Mouse (Mus musculus) retina, postnatal 1 day (tissue): Measurements from ENCODE around the gene Spata25.

ENCODE experiments used
- DNase-seq: peaks from one replicate; pipeline ENCODE4 v3.0.0-alpha.2; 2012

Spata25 gene

DNA sequence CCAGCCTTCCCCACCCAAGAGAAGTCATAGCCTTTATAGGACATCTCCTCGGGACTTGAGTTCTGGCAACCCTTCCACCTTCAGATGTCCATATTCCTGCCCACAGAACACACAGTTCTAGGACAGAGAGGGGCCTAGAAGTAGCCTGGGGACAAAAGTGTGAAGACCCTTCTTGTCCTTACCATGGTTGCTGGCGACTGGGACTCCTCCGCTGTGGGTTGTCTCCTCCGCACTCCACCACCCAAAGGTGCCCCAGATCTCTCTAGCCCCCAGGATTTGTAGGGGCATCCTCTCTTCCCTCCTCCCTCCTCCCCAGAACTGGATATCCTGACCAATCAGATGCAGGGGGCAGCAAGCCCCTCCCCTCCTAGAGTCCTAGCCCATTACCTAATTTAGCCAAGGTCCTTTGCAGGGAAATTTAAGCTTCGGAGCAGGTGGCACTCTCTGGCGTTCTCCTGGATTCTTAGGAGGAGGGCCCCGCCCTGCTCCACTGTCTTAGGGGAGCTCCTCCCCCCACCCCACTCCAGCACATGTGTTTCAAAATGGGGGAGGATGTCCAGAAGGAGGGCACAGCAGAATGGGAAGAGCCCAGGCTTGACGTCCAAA lies 48.8 kb downstream of the Spata25 start, which contains the start of gene Tnnc2:
Gene Tnnc2, minus strand, starts transcription at position 487 of the 606 bp plus-strand sequence.
- DNase-seq, result no peak

DNA sequence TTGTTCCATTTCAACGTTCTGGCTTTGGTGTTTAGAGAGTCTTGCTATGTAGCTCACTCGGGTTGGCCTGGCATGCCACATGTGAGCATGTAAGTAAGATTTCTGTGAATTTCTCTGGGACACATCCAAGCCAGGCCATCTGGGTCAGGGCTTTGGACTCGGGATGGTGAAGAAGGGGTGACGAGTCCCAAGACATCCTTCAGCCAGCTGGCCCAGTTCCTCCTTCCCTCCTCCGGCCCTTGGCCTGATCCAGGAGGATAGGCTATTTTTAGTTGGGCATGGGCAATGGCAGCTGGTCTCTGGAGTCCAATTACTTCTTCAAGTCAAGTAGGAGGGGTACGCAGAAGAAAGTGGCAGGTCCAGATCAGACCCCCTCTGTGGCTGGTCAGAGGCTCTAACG lies 49.5 kb downstream of the Spata25 start:
- no peak for DNase-seq

DNA sequence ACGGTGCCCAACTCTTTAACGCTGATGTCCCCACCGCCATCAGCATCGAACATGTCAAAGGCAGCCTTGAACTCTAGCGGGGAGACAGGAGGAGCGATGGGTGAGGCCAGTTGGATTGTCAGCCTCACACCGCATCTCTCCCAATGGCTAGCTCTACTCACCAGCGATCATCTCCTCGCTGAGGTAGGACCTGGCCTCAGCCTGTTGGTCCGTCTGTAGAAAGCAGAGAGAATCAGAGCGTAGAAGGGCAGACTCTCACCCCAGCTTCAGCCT lies 50.4 kb downstream of the Spata25 start:
- no peak for DNase-seq

DNA sequence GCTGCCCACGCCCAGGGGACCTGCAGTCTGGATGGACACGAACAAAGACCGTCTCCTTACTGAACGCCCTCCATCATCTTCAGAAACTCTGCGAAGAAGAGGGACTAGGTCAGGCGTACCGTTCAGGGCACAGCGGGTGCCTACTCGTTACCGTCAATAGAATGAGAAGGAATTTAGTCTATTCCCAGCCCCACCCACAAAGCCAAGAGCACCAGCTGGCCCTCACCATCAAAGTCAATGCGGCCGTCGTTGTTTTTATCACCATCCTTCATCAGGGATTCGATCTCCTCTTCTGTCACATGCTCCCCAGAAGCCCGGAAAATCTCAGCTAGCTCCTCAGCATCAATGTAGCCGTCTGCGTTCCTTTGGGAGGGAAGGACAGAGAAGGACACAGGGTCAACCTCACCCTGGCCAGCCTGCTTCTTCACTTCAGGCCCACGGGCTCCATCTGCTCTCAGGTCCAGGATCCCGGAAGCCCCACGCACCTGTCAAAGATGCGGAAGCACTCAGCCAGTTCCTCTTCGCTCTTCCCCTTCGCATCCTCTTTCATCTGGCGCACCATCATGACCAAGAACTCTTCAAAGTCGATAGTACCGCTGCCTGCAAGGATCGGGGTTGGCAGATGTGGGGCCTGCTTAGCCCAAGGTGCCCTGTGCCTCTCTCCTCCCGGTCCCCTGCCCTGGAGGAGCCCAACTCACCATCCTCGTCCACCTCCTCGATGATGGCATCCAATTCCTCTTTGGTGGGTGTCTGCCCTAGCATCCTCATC lies 50.9 kb downstream of the Spata25 start:
- DNase-seq, result no peak

GRCm38 (mm10) chr2:164776801-164777200 lies 51.5 kb downstream of the Spata25 start:
- no peak for DNase-seq
